Mouse (Mus musculus) thymus, postnatal 4 days (tissue): ENCODE data around the gene Ccdc155.

Experiments
- DNase-seq: peaks from one replicate; pipeline ENCODE4 v3.0.0; 2021

Ccdc155 gene

GRCm38 (mm10) chr7:45204380-45205143 is at the start of gene Ccdc155:
Gene Ccdc155 (minus strand): TSS chr7:45204892.
- DNase-seq = peak; percentile 94

GRCm38 (mm10) chr7:45253806-45254205 is 49.1 kb upstream of the Ccdc155 start:
- DNase-seq = no peak

- no peak for DNase-seq
Observed at GRCm38 (mm10) chr7:45247666-45248065, 43.0 kb upstream of the Ccdc155 start.

GRCm38 (mm10) chr7:45241389-45241749 is 36.7 kb upstream of the Ccdc155 start:
- no peak for DNase-seq

- DNase-seq = no peak
Observed at GRCm38 (mm10) chr7:45240633-45241388, 36.1 kb upstream of the Ccdc155 start, which contains the start of gene Slc6a16. Gene Slc6a16 (plus strand): TSS chr7:45241085.

GRCm38 (mm10) chr7:45240109-45240508 is 35.4 kb upstream of the Ccdc155 start:
- no peak for DNase-seq

- peak; percentile 86 for DNase-seq
Observed at GRCm38 (mm10) chr7:45238723-45239496, 34.2 kb upstream of the Ccdc155 start, which contains the start of gene Cd37. Gene Cd37 (minus strand): TSS chr7:45239115.

GRCm38 (mm10) chr7:45237747-45238699 is 33.3 kb upstream of the Ccdc155 start:
- DNase-seq = no peak

GRCm38 (mm10) chr7:45235656-45236180 is 31.0 kb upstream of the Ccdc155 start:
- no peak for DNase-seq

GRCm38 (mm10) chr7:45234922-45235571 is 30.4 kb upstream of the Ccdc155 start:
- DNase-seq = no peak

- DNase-seq = no peak
Observed at GRCm38 (mm10) chr7:45234333-45234841, 29.7 kb upstream of the Ccdc155 start.

- DNase-seq = no peak
Observed at GRCm38 (mm10) chr7:45233580-45234332, 29.1 kb upstream of the Ccdc155 start.

GRCm38 (mm10) chr7:45232716-45233465 is 28.2 kb upstream of the Ccdc155 start:
- DNase-seq = no peak

- no peak for DNase-seq
Observed at GRCm38 (mm10) chr7:45231941-45232340, 27.2 kb upstream of the Ccdc155 start.

GRCm38 (mm10) chr7:45231192-45231591 is 26.5 kb upstream of the Ccdc155 start:
- no peak for DNase-seq

GRCm38 (mm10) chr7:45229459-45230203 is 24.9 kb upstream of the Ccdc155 start:
- no peak for DNase-seq

- no peak for DNase-seq
Observed at GRCm38 (mm10) chr7:45229046-45229445, 24.4 kb upstream of the Ccdc155 start.

- DNase-seq = no peak
Observed at GRCm38 (mm10) chr7:45228548-45228947, 23.9 kb upstream of the Ccdc155 start.

- DNase-seq = no peak
Observed at GRCm38 (mm10) chr7:45226421-45226820, 21.7 kb upstream of the Ccdc155 start.
